Mouse (Mus musculus) hindbrain, embryonic 14.5 days (tissue): ENCODE results near the gene Kars. TPM values are rescaled to one million over a fixed set of nuclear protein-coding genes. Genes with fewer than 3 reads are reported as not detected.

Experiments
- ATAC-seq: fragments of 200-750 bp; cut with Nextera tagmentation; 2 replicates; pipeline ENCODE4 v1.8.0; 2017; ENCODE audit warnings: moderate number of reproducible peaks, mild to moderate bottlenecking, moderate TSS enrichment, moderate library complexity; ENCODE audit not compliant: low FRiP score
- DNase-seq: peaks from one replicate; pipeline ENCODE4 v3.0.0-alpha.2; 2015; ENCODE audit warnings: low spot score
- H3K27ac ChIP-seq: fragments of 300-500 bp; sonication (generic); 2 replicates; pipeline ENCODE4 v1.5.1; 2014; ENCODE audit warnings: mild to moderate bottlenecking, moderate library complexity
- H3K27me3 ChIP-seq: fragments of 300-500 bp; sonication (generic); 2 replicates; pipeline ENCODE4 v1.6.1; 2014; ENCODE audit warnings: mild to moderate bottlenecking, low read length, mixed read lengths; ENCODE audit not compliant: control insufficient read depth, insufficient read depth
- H3K36me3 ChIP-seq: fragments of 300-500 bp; sonication (generic); replicated peaks from 2 replicates; pipeline ENCODE4 v1.6.1; 2014; ENCODE audit not compliant: control insufficient read depth, insufficient read depth
- H3K4me1 ChIP-seq: fragments of 300-500 bp; sonication (generic); replicated peaks from 2 replicates; pipeline ENCODE4 v1.6.1; 2014; ENCODE audit warnings: antibody characterized with exemption, low read length, mixed read lengths; ENCODE audit not compliant: control insufficient read depth, insufficient read depth
- H3K4me2 ChIP-seq: fragments of 300-500 bp; sonication (generic); replicated peaks from 2 replicates; pipeline ENCODE4 v1.6.1; 2014; ENCODE audit warnings: mild to moderate bottlenecking, moderate library complexity
- H3K4me3 ChIP-seq: fragments of 300-500 bp; sonication (generic); replicated peaks from 2 replicates; pipeline ENCODE4 v1.5.1; 2014; ENCODE audit warnings: mild to moderate bottlenecking, low read length
- H3K9ac ChIP-seq: fragments of 300-500 bp; sonication (generic); 2 replicates; pipeline ENCODE4 v1.6.1; 2014
- H3K9me3 ChIP-seq: fragments of 300-500 bp; sonication (generic); 2 replicates; pipeline ENCODE4 v1.6.1; 2016; ENCODE audit warnings: low read length; ENCODE audit not compliant: control insufficient read depth
- WGBS: fragments of 180-500 bp; shearing (Covaris S2); extraction: QIAGEN DNeasy Blood & Tissue Kit; methylation state at CpG from one replicate; pipeline ENCODE4 v1.1.7; 2014; 5-methylcytosine and 5-hydroxymethylcytosine counted together
- polyA plus RNA-seq: library from polyadenylated mRNA; unstranded; fragments of >200 nt; fragmentation: Nextera tagmentation; extraction: Ambion mirVana; gene quantifications from 2 replicates; pipeline ENCODE4 v1.2.1, GENCODE M21; 2014

Gene Kars
- polyA plus RNA-seq, result 190 and 196 TPM in 2 replicates

DNA sequence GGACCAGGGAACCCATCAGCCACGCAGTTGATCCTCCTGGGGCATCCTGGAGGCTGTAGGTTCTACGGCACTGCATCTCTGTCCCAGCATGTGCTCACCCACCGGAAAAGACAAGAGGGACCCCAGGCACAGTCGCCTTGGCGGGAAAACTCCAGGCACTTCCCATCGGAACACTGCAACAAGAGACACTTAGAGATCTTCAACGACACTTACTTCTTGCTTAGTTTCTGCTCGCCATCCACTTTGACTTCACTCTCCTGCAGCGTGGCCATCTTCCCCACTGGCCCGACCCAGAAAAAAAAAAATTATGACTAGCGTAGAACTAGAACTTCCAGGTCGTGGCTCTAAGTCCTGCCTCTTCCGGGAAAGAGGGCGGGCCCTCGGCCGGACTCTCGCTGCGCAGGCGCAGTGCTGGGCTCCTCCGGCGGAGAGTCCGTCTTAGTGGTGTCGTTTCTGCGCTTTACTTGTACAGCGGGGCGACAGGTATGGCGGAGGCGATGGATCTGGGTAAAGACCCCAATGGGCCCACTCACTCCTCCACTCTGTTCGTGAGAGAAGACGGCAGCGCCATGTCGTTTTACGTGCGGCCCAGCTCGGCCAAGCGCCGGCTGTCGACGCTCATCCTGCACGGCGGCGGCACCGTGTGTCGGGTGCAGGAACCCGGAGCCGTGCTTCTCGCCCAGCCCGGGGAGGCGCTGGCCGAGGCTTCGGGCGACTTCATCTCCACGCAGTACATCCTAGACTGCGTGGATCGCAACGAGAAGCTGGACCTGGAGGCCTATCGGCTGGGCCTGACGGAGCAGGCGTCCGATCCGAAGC, at the start of gene Kars, which contains the start of gene Terf2ip:
Gene Kars (minus strand): TSS at position 327 of the 819 bp plus-strand sequence.
Gene Terf2ip (plus strand): TSS at position 402 of the 819 bp plus-strand sequence.
- Histone ChIP-seq H3K27ac (peak within 1 kb of the TSS; percentile 77), H3K4me3 (peak within 1 kb of the TSS; percentile 88), H3K27me3 (no peaks in the 10 kb centered on the region), H3K9ac (peak within 1 kb of the TSS; percentile 91), H3K4me1 (peaks cover 19% of the 10 kb centered on the region), H3K9me3 (no peaks in the 10 kb centered on the region), H3K4me2 (peak within 1 kb of the TSS; percentile 89), H3K36me3 (peaks cover 11% of the 10 kb centered on the region)
- DNase-seq (peak; percentile 96), ATAC-seq (peak; percentile 93)
- under 1% methylated on average over 61 of the region's 61 CpGs for WGBS

DNA sequence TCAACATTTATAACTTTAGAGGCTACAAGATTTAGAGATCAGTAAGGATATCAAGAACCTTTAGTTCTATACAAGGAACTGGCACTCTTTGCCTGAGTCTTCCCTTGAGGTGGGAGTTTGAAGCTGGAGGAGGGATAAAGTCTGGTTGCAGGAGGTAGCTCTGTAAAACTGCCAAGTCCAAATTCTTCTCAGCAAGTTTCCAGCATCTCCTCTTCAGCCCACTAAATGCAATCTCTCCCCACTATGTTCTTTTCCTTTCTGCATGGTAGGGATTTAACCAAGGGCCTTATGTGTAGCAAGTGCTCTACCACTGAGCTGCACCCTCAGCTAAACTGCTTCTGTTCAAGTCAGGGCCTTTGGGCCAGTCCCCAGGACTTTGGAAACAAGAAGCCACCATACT, 43.3 kb upstream of the Kars start:
- Histone ChIP-seq H3K9ac (no peak overlapping the region), H3K4me3 (no peak overlapping the region), H3K9me3 (no peaks in the 10 kb centered on the region), H3K27me3 (no peaks in the 10 kb centered on the region), H3K4me1 (no peaks in the 10 kb centered on the region), H3K4me2 (no peak overlapping the region), H3K27ac (no peak overlapping the region), H3K36me3 (no peaks in the 10 kb centered on the region)
- no peak for DNase-seq
- no peak for ATAC-seq

DNA sequence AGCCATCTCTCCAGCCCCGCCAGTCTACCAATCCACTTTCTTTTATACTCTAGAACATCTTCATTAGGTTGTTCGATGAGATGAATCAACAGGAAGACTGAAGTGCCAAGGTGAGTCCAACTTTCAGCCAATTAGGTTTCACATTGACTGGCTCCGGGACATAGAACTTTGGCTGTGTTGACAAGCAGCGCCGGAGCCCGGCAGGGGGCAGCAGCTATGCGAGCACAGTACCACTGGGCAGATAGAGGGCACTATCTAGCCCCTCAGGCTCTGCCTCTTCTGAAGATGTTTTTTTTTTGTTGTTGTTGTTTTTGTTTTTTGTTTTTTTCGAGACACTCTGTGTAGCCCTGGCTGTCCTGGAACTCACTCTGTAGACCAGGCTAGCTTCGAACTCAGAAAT, 40.4 kb upstream of the Kars start:
- no peak for ATAC-seq
- H3K27me3 ChIP-seq, result no peaks in the 10 kb centered on the region
- no peaks in the 10 kb centered on the region for H3K4me1 ChIP-seq
- H3K36me3 ChIP-seq, result no peaks in the 10 kb centered on the region
- H3K4me2 ChIP-seq, result no peak overlapping the region
- no peak overlapping the region for H3K4me3 ChIP-seq
- no peak overlapping the region for H3K27ac ChIP-seq
- no peak for DNase-seq
- H3K9ac ChIP-seq, result no peak overlapping the region
- 83% methylated on average over 9 of the region's 9 CpGs for WGBS
- H3K9me3 ChIP-seq, result no peaks in the 10 kb centered on the region

DNA sequence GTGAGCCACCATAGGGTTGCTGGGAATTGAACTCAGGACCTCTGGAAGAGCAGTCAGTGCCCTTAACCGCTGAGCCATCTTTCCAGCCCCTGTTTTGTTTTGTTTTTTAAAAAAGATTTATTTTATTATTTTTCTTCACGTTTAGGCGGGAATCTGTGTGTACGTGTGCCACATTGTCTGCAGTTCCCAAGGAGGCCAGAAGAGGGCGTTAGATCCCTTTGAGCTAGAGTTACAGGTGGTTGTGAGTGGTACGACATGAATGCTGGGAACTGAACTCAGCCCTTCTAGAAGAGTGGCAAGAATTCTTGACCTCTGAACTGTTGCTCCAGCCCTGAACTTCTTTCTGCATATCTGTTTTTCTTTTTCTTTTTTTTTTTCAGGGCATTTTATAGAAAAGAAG, 38.9 kb upstream of the Kars start:
- no peak for DNase-seq
- Histone ChIP-seq H3K4me3 (no peak overlapping the region), H3K9ac (no peak overlapping the region), H3K36me3 (no peaks in the 10 kb centered on the region), H3K27me3 (no peaks in the 10 kb centered on the region), H3K27ac (no peak overlapping the region), H3K4me2 (no peak overlapping the region), H3K9me3 (no peaks in the 10 kb centered on the region), H3K4me1 (no peaks in the 10 kb centered on the region)
- whole genome bisulfite sequencing, result 82% methylated on average over 6 of the region's 6 CpGs
- no peak for ATAC-seq

DNA sequence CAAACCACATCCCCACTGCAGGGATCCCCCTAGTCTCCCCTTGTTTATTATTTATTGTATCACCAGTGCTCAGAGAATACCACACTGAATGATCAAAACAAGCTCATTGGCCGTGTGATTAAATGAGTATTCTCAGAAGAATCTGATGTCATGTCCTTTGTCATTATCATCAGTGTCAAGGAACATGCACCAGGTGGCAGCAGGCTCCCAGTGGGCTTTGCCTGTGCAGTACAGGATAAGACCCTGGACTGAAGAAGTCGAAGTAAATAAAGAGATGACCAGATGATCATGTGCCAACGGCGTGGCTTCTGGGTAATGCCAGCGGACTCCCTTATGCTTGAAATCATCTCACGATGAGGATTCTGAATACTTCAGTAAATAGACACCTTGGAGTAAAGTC, 37.2 kb upstream of the Kars start:
- no peak for ATAC-seq
- Histone ChIP-seq H3K27ac (no peak overlapping the region), H3K4me3 (no peak overlapping the region), H3K9me3 (no peaks in the 10 kb centered on the region), H3K27me3 (no peaks in the 10 kb centered on the region), H3K9ac (no peak overlapping the region), H3K36me3 (no peaks in the 10 kb centered on the region), H3K4me1 (no peaks in the 10 kb centered on the region), H3K4me2 (no peak overlapping the region)
- no peak for DNase-seq
- WGBS, result 75% methylated on average over 6 of the region's 6 CpGs

DNA sequence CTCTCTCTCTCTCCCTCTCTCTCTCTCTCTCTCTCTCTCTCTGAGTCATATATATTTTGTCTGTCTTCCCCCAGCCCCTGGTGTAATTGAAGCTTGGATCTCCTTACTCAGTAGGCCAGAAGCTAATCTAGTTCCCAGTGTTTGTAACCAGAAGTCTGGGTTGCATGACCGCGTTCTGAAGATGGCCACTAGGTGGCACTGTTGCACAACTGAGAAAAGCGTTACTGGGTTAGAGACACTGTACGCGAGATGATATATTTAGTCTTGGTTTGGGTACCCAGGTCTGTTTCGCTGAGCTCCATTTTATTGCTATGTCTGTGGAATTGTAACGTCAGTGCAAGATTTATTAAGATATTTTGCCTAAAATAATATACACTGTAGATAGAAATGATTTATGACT, 34.8 kb upstream of the Kars start:
- Histone ChIP-seq H3K4me3 (no peak overlapping the region), H3K4me2 (no peak overlapping the region), H3K4me1 (no peaks in the 10 kb centered on the region), H3K9me3 (no peaks in the 10 kb centered on the region), H3K36me3 (no peaks in the 10 kb centered on the region), H3K27ac (no peak overlapping the region), H3K27me3 (no peaks in the 10 kb centered on the region), H3K9ac (no peak overlapping the region)
- peak; percentile 70; the same call in 1 of the 2 replicates for ATAC-seq
- peak; percentile 98 for DNase-seq
- WGBS, result 4% methylated on average over 7 of the region's 7 CpGs

DNA sequence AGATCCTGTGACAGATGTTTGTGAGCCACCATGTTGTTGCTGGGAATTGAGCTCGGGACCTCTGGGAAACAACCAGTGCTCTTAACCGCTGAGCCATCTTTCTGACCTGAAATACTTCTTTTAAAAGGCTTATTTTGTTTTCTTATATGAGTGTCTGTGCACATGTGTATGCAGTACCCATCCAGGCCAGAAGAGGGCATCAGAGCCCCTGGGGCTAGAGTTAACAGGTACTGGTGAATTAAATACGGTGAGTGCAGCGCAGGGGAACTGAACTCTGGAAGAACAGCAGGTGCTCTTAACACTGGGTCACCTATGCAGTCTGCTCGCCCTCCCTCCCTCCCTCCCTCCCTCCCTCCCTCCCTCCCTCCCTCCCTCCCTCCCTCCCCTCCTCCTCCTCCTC, 34.1 kb upstream of the Kars start:
- Histone ChIP-seq H3K27ac (no peak overlapping the region), H3K27me3 (no peaks in the 10 kb centered on the region), H3K9ac (no peak overlapping the region), H3K4me2 (no peak overlapping the region), H3K9me3 (no peaks in the 10 kb centered on the region), H3K4me1 (no peaks in the 10 kb centered on the region), H3K36me3 (no peaks in the 10 kb centered on the region), H3K4me3 (no peak overlapping the region)
- ATAC-seq, result no peak
- whole genome bisulfite sequencing, result 83% methylated on average over 5 of the region's 5 CpGs
- no peak for DNase-seq

DNA sequence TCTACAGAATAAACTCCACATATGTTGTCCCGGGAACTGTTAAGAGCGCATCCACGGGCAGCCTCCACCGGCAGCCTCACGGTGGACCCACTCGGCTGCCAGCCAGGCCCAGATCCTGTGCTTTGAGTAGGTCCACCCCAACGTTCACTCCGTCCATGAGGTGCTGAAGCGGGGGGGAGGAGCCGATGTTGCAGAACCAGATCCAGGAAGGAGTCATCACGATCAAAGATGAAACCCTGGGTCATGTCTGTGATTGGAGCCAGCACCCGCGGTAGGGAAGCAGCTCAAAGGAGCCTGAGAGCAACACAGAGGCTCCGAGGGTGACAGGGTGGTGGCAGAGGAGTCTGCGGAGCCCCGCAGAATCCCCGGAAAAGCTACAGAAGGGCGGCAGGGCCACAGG, 26.4 kb upstream of the Kars start:
- H3K9me3 ChIP-seq, result no peaks in the 10 kb centered on the region
- ATAC-seq (no peak), DNase-seq (no peak)
- H3K4me3 ChIP-seq, result no peak overlapping the region
- 83% methylated on average over 18 of the region's 18 CpGs for WGBS
- H3K4me2 ChIP-seq, result no peak overlapping the region
- no peaks in the 10 kb centered on the region for H3K4me1 ChIP-seq
- no peaks in the 10 kb centered on the region for H3K36me3 ChIP-seq
- H3K27me3 ChIP-seq, result no peaks in the 10 kb centered on the region
- H3K9ac ChIP-seq, result no peak overlapping the region
- H3K27ac ChIP-seq, result no peak overlapping the region

DNA sequence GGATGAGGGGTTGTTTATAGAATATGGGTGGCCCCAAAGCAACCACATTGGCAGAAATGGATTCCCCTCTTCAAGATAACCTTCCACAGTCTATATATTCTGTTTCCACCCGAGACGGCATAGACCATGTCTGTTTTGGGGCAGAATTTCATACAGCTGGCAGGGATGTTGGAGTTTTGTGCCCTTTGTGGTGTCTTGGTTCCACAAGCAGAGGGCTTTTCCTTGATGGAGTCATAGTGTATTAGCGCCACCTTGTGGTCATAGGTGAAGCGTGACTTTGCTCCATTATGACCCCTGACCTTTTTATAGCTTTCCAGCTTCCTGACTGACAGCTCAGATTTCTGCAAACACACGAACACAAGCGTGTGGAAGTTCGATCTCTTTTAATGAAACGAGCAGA, 23.5 kb upstream of the Kars start:
- no peak overlapping the region for H3K27ac ChIP-seq
- H3K9me3 ChIP-seq, result no peaks in the 10 kb centered on the region
- H3K4me1 ChIP-seq, result no peaks in the 10 kb centered on the region
- no peak overlapping the region for H3K4me3 ChIP-seq
- no peaks in the 10 kb centered on the region for H3K36me3 ChIP-seq
- peak; percentile 64 for DNase-seq
- H3K27me3 ChIP-seq, result no peaks in the 10 kb centered on the region
- ATAC-seq, result no peak
- WGBS, result 14% methylated on average over 8 of the region's 8 CpGs
- no peak overlapping the region for H3K9ac ChIP-seq
- H3K4me2 ChIP-seq, result no peak overlapping the region
